Mouse (Mus musculus) large intestine, adult 2 months (tissue): Measurements from ENCODE around the gene Ankrd10. TPM values are rescaled to one million over a fixed set of nuclear protein-coding genes. Genes with fewer than 3 reads are reported as not detected.

Source experiments
- DNase-seq: peaks from one replicate; pipeline ENCODE4 v3.0.0-alpha.2; 2012; ENCODE audit warnings: low read depth, low spot score
- WGBS: fragments of 180-500 bp; shearing (Covaris S2); methylation state at CpG from one replicate; pipeline ENCODE4 v1.1.7; 2018; 5-methylcytosine and 5-hydroxymethylcytosine counted together
- polyA plus RNA-seq: library from polyadenylated mRNA; depleted of rRNA; stranded (reverse); fragments of >200 nt; gene quantifications from 2 replicates; pipeline ENCODE4 v1.2.3, GENCODE M21; 2012

The Ankrd10 gene
- polyA plus RNA-seq, 1 experiment: 36.3 TPM

DNA sequence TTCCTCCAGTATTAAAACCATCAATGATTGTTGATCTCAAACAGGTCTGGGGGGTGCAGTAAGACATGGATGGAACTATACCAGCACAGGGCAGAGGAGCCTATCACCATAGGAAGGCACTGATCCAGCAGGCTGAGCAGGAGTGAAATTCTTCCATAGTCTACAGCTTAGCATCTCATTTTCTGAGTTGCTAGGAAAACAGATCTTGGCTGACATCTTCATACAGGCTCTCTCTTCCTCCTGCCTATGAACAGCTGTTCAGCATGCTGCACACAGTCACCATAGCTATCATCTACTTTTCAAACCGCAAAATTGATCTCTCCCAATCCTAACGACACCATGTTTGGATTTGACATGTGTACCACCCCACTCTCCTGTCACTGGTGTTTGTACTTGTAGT, 17.5 kb downstream of the Ankrd10 start:
- WGBS: 87% methylated on average over 2 of the region's 2 CpGs
- DNase-seq: no peak

DNA sequence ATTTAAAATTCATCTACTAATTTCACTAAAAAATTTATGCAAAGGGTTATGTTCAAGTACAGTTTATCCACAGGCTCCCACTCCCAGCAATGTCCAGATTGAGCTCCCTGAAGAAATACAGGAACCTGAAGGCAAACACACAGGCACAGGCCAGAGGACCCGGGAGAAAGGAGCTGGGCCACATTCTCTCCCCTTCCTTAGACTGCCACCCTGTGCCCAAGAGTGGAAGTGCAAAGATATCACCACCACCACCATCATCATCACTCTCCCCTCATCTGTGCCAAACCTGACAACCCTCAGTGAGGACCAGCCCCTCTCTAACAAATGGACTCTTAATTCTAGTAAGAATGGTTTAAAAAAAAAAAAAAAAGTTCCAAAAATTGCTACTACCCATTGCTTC, 19.3 kb downstream of the Ankrd10 start:
- no peak for DNase-seq
- 6% methylated on average over 1 of the region's 1 CpGs for WGBS

DNA sequence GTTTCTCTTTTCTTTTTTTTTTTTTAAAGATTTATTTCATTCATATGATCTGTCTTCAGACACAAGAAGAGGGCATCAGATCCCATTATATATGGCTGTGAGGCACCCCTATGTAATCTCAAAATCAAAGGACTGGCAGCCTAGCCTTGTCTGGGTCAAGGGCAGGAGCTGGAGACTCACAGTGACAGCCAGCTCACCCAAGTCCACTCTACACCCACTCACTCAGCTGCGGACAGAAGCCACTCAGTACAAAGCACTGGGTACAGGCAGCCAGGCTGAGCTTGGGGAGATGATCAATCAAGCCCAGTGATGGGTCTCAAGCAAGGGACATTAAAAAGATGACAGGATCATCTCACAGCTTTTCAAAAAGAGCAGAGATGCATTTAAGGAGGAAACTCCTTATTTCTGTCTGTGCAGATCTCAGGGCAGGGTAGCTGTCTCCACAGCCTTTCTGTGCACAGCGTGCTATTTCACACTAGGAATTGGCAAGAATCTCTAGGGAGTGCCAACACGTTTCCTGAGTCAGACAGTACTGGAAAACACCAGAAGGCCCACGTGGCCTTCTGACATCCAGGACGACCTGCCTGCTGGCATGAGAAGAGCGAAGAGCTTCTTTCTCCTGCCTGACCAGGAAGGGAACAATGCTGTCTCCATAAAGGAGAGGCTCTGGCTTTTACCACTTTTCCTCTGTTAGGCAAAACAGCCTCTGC, 21.3 kb downstream of the Ankrd10 start:
- no peak for DNase-seq
- 81% methylated on average over 6 of the region's 6 CpGs for WGBS

DNA sequence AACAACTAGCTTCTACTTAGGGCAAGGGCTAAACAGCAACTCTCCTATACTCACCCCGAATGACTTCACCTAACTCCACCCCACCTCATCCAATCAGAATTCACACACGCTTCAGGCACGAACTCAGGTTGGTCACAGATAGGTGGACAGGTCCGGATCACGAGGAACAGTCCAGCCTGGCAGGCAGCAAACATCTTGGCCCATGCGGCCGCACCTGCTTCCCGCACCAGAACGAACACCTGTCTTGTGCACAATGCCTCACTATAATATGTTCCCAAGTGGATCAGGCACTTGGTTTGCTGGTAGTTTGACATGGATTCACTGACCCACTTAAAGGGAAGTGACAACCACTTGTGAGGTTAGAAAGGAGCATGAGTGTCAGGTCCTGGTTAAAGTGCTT, 26.7 kb downstream of the Ankrd10 start:
- no peak for DNase-seq
- 97% methylated on average over 9 of the region's 9 CpGs for WGBS

DNA sequence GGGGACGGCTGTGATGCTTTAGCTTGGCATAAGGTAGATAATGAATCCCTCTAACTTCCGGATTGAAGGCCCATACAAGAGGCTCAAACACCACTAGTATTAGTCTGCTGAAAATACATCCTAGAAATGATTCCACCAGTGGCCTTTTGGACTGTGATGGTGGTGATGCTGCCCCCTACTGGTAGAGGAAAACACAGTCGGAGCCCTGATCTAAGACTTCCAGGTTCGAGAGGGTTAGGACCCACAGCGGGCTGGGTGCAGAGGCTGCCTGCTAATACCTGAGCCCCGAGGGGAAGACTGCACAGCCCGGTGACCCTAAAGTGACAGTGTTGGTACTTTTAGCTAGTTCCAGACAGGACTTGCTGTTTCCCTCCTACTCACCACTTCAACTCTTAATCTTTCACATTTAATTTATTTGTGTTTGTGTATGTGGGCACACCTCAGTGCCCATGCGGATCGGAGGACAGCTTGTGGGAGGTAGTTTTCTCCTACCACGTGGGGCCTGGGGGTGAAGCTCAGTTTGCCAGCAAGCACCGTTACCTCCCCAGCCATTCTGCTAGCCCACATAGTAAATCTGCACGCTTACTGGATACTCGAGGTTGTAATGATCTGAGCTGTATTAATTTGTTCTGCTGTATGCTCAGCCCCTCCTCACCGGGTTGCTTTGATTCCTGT, 33.4 kb downstream of the Ankrd10 start:
- 23% methylated on average over 14 of the region's 14 CpGs for WGBS
- DNase-seq: peak; percentile 35

DNA sequence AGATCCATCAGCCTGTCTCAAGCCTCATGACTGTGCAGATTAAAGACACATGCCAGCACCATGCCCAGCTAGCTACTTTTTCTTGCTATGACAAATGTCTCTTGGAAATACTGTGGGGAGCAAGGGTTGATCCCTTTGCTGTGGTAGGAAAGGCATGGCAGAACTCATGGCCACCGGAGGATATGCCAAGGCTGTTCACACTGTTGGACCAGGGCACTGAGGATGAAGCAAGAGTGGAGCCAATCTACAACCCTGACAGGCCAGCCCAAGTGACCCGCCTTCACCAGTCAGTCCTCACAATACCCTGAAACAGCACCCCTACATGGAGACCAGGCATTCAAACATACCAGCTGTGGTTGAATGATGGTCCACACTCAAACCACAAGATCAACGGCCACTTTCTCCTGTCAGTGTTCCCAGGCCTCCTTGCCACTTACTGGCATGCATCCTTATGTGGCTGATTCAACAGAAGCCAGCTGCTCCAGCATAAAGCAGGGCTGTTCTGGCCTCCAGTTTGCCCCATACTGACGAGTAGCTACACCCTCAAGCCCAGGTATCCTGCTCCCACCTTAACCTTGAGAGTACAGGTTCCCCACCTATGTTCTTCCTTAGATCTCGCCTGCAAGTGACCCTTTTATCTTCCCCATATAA, 35.1 kb downstream of the Ankrd10 start:
- WGBS: 76% methylated on average over 5 of the region's 5 CpGs

DNA sequence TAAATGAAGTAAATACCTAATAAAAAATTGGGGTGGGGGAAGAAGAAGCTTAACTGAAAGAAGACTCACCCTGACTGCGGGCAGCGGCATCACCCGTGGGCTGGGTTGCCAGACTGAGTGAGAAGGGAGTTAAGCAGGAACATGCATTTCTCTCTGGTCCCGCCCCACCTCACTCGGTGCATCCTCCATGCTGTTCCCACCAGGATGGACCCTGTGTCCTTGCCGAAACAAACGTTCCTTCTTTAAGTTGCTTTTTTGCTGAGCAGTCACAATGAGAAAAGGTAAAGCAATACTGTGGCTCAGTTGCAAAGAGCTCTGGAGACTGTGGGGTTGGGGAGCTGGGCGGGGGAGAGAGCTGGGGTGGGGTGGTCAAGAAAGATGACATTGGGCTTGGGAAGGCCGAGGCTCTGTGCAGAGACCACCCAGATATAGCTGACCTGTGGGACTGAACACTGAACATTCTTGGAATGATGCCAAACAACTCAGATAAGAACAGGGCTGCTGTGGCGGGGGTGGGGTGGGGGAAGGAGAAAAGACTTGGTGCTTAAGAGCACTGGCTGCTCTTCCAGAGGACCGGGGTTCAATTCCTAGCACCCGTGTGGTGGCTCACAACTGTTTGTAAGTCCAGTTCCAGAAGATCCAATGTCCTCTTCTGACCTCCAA, 42.2 kb downstream of the Ankrd10 start:
- WGBS: 51% methylated on average over 12 of the region's 12 CpGs
- DNase-seq: no peak

More for the DNA sequence above, 35.1 kb downstream of the Ankrd10 start:
- DNase-seq: no peak

DNA sequence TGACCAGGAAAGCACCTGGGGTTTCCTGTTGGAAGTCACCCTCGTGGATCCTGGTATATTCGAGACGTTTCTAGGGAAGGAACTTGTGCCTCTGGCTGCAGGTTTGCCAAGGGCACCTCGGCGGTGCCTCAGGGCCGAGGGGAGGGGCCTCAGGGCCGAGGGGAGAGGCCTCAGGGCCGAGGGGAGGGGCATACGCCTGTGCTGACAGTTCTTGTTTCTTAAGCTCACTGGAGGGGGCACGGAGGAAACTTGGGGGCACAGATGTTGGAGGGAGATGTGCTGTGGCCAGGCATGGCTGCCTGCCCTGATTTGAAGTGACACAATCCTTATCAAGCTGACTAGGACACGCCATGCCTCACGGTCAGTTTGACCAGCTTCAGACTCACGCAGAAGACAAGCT, 43.3 kb downstream of the Ankrd10 start:
- 28% methylated on average over 13 of the region's 13 CpGs for WGBS
- DNase-seq: no peak

DNA sequence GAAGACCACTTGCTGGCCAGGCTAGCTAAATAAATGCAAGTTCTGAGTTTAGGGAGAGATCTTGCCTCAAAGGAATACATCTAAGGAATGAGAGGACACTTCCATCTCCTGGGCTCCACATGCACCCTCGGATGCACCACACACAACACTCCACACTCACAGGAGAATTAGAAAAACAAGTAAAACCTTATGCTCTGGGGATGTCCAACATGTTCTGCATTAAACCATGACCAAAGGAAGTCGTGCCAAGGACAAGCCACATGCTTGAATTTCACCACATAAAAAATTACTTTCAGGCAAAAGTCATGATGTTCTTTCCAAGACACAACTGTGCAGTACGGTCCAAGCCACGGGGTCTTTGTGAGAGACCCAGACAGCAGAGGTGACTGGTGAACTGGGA, 43.7 kb downstream of the Ankrd10 start:
- DNase-seq: no peak
- WGBS: 81% methylated on average over 4 of the region's 4 CpGs

DNA sequence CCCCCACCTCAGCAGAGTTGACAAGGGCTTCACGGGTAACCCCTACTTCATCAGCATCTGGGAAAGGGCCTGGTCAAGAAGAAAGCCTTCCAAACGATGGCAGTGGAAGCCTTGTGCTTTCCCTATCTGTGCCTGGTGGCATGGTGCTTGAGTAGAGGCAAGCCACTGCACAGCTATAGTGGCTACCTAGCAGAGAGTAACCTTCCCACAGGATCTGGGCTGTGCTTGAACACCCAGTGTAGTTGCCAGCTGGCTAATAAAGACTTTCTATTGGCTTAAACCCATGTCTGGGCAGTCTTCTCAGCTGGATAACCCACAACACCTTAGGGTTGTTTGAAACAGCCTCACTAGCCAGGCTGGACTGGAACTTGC, 49.2 kb downstream of the Ankrd10 start:
- WGBS: 70% methylated on average over 2 of the region's 2 CpGs
- DNase-seq: no peak

DNA sequence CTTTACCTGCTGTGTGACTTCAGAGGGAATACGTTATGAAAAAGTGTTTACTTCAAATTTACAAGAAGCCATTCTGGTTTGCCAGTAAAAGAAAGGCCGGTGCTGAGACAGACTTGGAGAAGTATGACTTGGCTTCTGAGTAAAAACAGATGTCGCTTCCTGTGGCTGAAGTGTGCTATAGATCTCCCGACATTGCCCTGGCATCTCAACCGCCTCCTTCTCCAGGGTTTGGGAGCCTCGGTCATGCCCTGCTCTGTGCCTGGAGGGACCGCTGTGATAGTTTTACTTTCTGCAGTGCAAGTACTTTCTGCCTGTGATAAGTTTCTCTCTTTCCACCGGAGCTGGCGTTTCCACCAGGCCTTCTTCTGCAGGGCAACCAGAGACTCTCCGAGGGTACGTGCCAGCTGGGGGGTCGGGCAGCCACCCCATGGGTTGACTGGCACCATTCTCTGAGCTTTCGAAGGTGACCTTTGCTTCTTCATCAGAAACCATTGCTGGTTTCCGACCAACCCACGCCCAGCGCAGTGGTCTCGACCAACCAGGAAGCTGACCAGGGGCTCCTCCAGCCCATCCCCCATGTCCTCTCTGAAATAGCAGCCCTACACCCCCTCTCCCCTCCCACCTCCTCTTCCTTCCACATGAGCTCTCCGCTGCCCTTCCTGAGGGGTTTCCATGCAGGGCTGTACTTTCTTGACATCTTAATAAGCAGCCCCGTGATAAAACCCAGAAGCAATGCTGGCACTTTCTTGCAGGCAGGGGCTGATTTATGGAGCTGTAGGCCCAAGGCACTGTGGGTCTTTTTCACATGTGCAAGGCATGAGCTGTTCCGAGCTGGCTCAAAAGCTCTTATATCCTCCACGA, 49.8 kb downstream of the Ankrd10 start:
- 67% methylated on average over 21 of the region's 21 CpGs for WGBS
- no peak for DNase-seq

DNA sequence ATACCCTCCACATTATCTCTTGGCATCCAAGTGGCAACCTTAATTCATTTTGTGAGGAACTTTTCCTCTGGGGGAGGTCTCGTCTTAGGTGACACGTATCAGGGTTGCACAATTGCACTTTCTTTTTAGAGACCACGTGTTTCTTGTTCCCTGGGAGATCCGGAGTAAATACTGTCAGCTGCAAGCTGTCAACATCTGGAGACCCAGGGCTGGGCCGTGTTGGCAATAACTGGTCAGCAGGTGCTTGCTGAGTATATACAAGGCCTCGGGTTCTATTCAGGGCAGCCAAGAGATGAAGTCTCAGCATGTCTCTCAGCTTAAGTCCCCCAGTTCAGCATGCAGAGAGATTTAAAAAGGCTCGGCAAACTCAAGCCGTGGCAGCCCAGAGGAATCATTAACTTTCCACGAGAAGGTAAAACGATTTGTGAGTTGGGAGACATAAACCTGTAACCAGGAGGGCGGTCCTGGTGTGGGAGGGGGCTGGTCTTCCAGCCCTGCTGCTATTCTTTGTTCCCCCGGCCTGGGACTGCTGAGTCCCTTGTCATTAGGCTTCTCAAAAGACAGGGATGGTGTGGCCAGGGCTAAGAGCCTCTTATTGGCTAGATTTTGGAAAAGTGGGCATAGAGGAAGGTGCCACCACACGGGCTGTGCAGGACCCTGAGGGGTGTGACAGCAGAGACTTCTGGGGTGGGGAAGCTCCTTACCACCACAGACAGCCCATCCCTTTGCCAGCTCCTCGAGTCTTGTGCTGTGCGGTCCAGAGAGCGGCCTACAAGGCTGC, 59.8 kb downstream of the Ankrd10 start:
- 32% methylated on average over 16 of the region's 16 CpGs for WGBS
- no peak for DNase-seq

DNA sequence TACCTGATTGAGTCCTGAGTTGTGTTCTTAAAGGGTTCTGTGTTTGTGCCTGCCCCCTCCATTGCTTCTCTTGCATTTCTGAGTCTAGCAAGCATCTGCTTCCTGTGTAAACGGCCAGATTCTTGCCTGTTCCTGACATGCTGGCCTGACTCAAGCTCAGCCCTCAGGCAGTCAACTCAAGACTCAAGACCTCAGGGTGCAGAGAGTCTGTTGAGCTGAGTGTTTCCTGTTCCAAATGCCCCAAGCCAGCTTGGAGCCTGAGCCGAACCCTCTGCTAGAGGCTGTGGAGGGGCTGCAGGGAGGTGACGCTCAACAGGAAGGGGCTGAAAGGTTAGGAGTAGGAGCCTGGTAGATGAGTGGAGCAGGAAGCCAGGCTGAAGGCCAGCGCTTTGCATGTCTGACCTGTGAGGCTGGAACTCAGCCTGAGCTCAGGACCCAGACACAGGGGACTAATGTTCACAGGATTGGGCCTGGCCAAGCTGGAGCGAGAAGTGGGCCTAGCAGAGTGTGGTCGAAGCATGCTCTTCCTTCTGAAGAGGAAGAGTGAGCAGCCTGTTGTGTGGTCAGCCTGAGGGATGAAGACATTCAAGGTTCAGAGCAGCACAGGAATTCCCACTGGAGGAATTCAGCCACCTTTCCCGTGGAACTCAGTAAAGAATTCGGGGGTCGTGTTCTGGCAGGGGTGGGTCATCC, 60.5 kb downstream of the Ankrd10 start:
- no peak for DNase-seq

DNA sequence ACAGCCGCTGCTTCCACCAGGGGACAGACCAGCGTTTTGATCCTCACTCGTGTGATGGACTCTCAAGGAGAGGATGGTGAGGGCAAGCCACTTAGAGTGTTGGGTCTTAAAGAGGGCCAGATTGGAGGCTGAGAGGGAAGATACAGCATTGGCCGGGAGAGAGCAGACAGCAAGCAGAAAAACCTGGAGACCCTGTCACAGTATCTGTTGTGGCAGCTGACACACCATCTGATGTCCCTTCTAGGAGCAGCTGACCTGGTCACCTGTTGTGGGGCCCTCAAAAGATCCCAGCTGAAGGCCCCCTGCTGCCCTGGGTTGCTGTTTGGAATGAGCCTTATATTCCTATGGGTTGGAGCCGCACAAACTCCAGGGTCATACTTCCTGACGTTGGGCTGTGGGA, 63.1 kb downstream of the Ankrd10 start:
- WGBS: 73% methylated on average over 6 of the region's 6 CpGs
- DNase-seq: no peak

More for the DNA sequence above, 60.5 kb downstream of the Ankrd10 start:
- 66% methylated on average over 9 of the region's 9 CpGs for WGBS

DNA sequence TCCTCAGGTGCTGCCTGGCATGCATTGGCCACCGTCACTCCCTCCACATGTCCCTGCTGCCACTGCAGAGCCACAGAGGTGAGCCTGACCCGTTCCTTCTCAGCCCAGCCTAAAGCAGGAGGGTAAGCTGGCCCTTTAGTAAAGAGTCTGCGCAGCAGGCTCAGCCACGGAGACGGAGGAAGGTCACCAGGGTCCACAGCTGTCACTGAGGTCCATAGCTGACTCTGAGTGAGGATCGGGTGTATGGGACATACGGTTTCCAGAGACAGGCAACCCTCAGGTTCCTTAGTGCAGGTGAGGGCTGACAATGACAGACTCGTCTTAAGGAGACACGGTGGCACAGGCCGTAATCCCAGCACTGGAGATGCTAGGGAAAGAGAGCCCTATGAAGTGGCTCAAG, 63.6 kb downstream of the Ankrd10 start:
- WGBS: 89% methylated on average over 10 of the region's 10 CpGs
- DNase-seq: no peak

DNA sequence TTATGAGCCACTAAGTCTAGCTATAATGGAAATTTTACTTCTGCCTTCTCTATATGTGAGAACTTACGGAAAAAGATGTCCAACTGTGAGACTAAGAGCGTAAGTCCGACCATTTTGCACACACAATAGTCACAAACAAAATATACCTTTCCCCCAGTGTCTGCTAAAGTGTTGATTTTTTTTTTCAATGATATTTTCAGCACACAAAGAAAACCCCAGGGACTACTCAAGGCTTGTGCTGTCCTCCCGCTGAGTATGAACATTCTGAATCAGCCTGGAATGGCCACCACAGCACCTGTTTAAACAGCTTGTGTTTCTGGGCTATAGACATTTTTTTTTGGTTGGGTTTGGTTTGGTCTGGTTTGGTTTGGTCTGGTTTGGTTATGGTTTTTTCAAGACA, 64.8 kb downstream of the Ankrd10 start:
- WGBS: 93% methylated on average over 4 of the region's 4 CpGs

DNA sequence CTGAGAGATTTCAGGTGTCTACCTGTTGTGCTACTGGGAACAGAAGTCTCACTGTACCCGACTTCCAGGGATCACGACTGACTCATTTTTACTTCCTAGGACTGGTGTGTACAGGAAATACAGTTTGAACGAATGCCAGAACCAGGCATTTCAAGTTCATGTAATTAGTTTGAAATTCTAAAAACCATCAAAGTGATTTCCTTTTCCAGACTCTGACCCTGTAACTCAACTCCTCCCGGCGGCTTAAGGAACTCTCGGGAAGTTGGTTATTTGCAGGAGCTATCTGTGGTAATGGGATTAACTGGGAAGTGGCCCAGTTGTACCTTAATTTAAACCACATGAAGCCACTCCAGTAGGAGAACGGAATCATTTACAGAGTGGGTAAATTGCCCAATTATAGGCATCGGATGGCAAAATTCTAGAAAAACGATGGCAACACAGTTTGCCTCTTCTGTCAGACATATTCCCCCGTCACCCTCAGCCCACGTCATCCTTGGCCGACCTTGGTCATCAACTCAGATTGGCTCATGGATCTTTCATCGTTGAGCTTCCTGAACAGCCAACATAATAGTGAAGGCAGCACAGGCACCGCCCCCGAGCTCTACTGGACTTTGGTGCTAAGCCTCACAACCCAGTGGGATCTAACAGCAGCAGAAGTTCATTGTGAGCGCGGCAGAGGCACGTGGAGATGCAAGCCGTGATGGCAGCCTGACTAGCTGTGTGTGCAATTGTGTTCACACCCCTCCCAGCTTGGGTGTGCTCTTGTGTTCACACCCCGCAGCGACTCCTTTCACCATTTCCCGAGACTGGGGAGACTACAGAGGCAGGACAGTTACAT, 66.1 kb downstream of the Ankrd10 start:
- no peak for DNase-seq
- 75% methylated on average over 22 of the region's 22 CpGs for whole genome bisulfite sequencing

More for the DNA sequence above, 64.8 kb downstream of the Ankrd10 start:
- DNase-seq: no peak
